ENCODE assay signal across 18 mouse cellular contexts in genomic region chr12:79857704-79858103, GRCm38 (mm10).
DNase-seq lines count a peak whose midpoint lies in the region; ATAC-seq and TF ChIP-seq lines count a peak whose summit lies in the region.
"Had no signal": no experiment of that assay in that cellular context is flagged by ENCODE, and none has a peak within 500 bp of the region (broad histone marks: within the 10 kb centered on the region; RNA-seq: fewer than 3 reads in every experiment).

No protein-coding gene starts in this region.

- ATAC-seq in forebrain, embryonic 15.5 days (replicated peaks): no peak
- ATAC-seq in intestine, embryonic 14.5 days (replicated peaks; ENCODE audit: low FRiP score, low TSS enrichment, low read depth): no peak
- ATAC-seq in intestine, postnatal 0 days: no peak
- ATAC-seq in intestine, embryonic 16.5 days: no peak
- ATAC-seq in inflammation-experienced regulatory T-cells, adult 6 months: no peak
- ATAC-seq: forebrain, postnatal 0 days had no signal

- H3K4me2 ChIP-seq in forebrain, embryonic 15.5 days (replicated peaks): no peak overlapping the region
- no peak overlapping the region for H3K4me2 ChIP-seq in intestine, embryonic 14.5 days (ENCODE audit: low read length)
- H3K4me2 ChIP-seq in intestine, postnatal 0 days (replicated peaks; ENCODE audit: low read depth): no peak overlapping the region
- H3K4me2 ChIP-seq in intestine, embryonic 16.5 days (ENCODE audit: low read depth, low read length): no peak overlapping the region
- H3K4me2 ChIP-seq: hindbrain, embryonic 13.5 days; limb, embryonic 15.5 days had no signal

- DNase-seq in forebrain, embryonic 10.5 days (ENCODE audit: extremely low spot score, low spot score): no peak
- DNase-seq in intestine, embryonic 14.5 days (ENCODE audit: low spot score): no peak
- DNase-seq in MN1 (ENCODE audit: low spot score): peak; percentile 76
- DNase-seq in layer of hippocampus, adult 8-10 months (ENCODE audit: low spot score in 2 of 2): no peak
- DNase-seq: cerebellum, postnatal 14 days; embryo, embryonic 11 days; forebrain, postnatal 0 days; gastrocnemius, postnatal 10 days; kidney, adult 8-10 months; kidney, postnatal 36 days; midbrain, embryonic 14.5 days; thymus, postnatal 14 days had no signal

- H3K9me3 ChIP-seq in forebrain, embryonic 10.5 days: peaks cover 12% of the 10 kb centered on the region; the same call in 1 of the 2 replicates
- no peaks in the 10 kb centered on the region for H3K9me3 ChIP-seq in forebrain, embryonic 15.5 days
- no peaks in the 10 kb centered on the region for H3K9me3 ChIP-seq in intestine, embryonic 14.5 days (ENCODE audit: control insufficient read depth, low read length)
- no peaks in the 10 kb centered on the region for H3K9me3 ChIP-seq in intestine, postnatal 0 days (ENCODE audit: control insufficient read depth)
- 0 out of 2 replicates have a peak, but pooled peaks cover 2% of the 10 kb centered on the region for H3K9me3 ChIP-seq in intestine, embryonic 16.5 days (ENCODE audit: control insufficient read depth, low read length)
- H3K9me3 ChIP-seq: hindbrain, embryonic 13.5 days had no signal

- no peak for TF ChIP-seq CTCF in intestine, postnatal 0 days (IDR thresholded peaks at IDR 0.05; ENCODE audit: low read depth)

- peaks cover under 1% of the 10 kb centered on the region for H3K36me3 ChIP-seq in forebrain, embryonic 10.5 days (replicated peaks)
- H3K36me3 ChIP-seq in forebrain, embryonic 15.5 days: no peaks in the 10 kb centered on the region
- H3K36me3 ChIP-seq in intestine, embryonic 14.5 days (ENCODE audit: control insufficient read depth, insufficient read depth, low read length): no peaks in the 10 kb centered on the region
- no peaks in the 10 kb centered on the region for H3K36me3 ChIP-seq in intestine, postnatal 0 days (ENCODE audit: control insufficient read depth, insufficient read depth)
- no peaks in the 10 kb centered on the region for H3K36me3 ChIP-seq in intestine, embryonic 16.5 days (ENCODE audit: control insufficient read depth, insufficient read depth, low read length)
- H3K36me3 ChIP-seq: hindbrain, embryonic 13.5 days; limb, embryonic 15.5 days had no signal

- H3K4me1 ChIP-seq in forebrain, embryonic 10.5 days: peaks cover 61% of the 10 kb centered on the region
- H3K4me1 ChIP-seq in forebrain, embryonic 15.5 days: peaks cover 7% of the 10 kb centered on the region
- H3K4me1 ChIP-seq in intestine, embryonic 14.5 days (replicated peaks; ENCODE audit: control insufficient read depth, insufficient read depth, low read length): peaks cover 48% of the 10 kb centered on the region
- H3K4me1 ChIP-seq in intestine, postnatal 0 days (replicated peaks; ENCODE audit: control insufficient read depth, insufficient read depth, low read length): 0 out of 2 replicates have a peak, but pooled peaks cover 13% of the 10 kb centered on the region
- peaks cover 36% of the 10 kb centered on the region for H3K4me1 ChIP-seq in intestine, embryonic 16.5 days (ENCODE audit: control insufficient read depth, insufficient read depth, low read length)

- no peak overlapping the region for H3K4me3 ChIP-seq in forebrain, embryonic 10.5 days
- no peak overlapping the region for H3K4me3 ChIP-seq in forebrain, embryonic 15.5 days
- no peak overlapping the region for H3K4me3 ChIP-seq in intestine, embryonic 14.5 days (ENCODE audit: low read depth, low read length)
- H3K4me3 ChIP-seq in intestine, postnatal 0 days (ENCODE audit: low read depth, low read length): no peak overlapping the region
- no peak overlapping the region for H3K4me3 ChIP-seq in intestine, embryonic 16.5 days (ENCODE audit: low read length)
- H3K4me3 ChIP-seq: hindbrain, embryonic 13.5 days; limb, embryonic 15.5 days had no signal

- 80% methylated on average over 6 of the region's 6 CpGs for WGBS in forebrain, embryonic 10.5 days
- 73% methylated on average over 6 of the region's 6 CpGs for WGBS in forebrain, embryonic 15.5 days
- 54% methylated on average over 6 of the region's 6 CpGs for WGBS in intestine, embryonic 14.5 days
- 63% methylated on average over 6 of the region's 6 CpGs for WGBS in intestine, postnatal 0 days
- WGBS in intestine, embryonic 16.5 days: 52% methylated on average over 6 of the region's 6 CpGs

- peak overlapping the region; percentile 85 for H3K27ac ChIP-seq in forebrain, embryonic 10.5 days
- H3K27ac ChIP-seq in forebrain, embryonic 15.5 days (replicated peaks): no peak overlapping the region
- H3K27ac ChIP-seq in intestine, embryonic 14.5 days (ENCODE audit: low read depth): peak overlapping the region; percentile 81
- no peak overlapping the region for H3K27ac ChIP-seq in intestine, postnatal 0 days (ENCODE audit: low read depth, low read length)
- H3K27ac ChIP-seq in intestine, embryonic 16.5 days (ENCODE audit: low read length): peak overlapping the region; percentile 84
- H3K27ac ChIP-seq: hindbrain, embryonic 13.5 days had no signal

- no peak overlapping the region for H3K9ac ChIP-seq in forebrain, embryonic 15.5 days (replicated peaks)
- H3K9ac ChIP-seq in intestine, embryonic 14.5 days (ENCODE audit: low read length): no peak overlapping the region
- no peak overlapping the region for H3K9ac ChIP-seq in intestine, postnatal 0 days (ENCODE audit: low read depth, low read length)
- H3K9ac ChIP-seq in intestine, embryonic 16.5 days (ENCODE audit: low read depth, low read length): no peak overlapping the region
- H3K9ac ChIP-seq: forebrain, postnatal 0 days; hindbrain, embryonic 13.5 days; limb, embryonic 15.5 days had no signal

- H3K27me3 ChIP-seq in forebrain, embryonic 10.5 days (ENCODE audit: poor library complexity, severe bottlenecking): 0 out of 2 replicates have a peak, but pooled peaks cover 7% of the 10 kb centered on the region
- H3K27me3 ChIP-seq in forebrain, embryonic 15.5 days: no peaks in the 10 kb centered on the region
- no peaks in the 10 kb centered on the region for H3K27me3 ChIP-seq in intestine, embryonic 14.5 days (replicated peaks; ENCODE audit: control insufficient read depth, insufficient read depth, low read length)
- no peaks in the 10 kb centered on the region for H3K27me3 ChIP-seq in intestine, postnatal 0 days (replicated peaks; ENCODE audit: control insufficient read depth, insufficient read depth, low read length)
- H3K27me3 ChIP-seq in intestine, embryonic 16.5 days (replicated peaks; ENCODE audit: control insufficient read depth, insufficient read depth, low read length): no peaks in the 10 kb centered on the region
- H3K27me3 ChIP-seq: hindbrain, embryonic 13.5 days; limb, embryonic 15.5 days had no signal

Comparison
In these comparisons a context has a peak if more than half of its experiments do, and no peak if none do; other contexts are left out.
1. H3K27ac ChIP-seq: peak in forebrain, embryonic 10.5 days (single experiment), intestine, embryonic 14.5 days (single experiment) and intestine, embryonic 16.5 days (single experiment); none in forebrain, embryonic 15.5 days (single experiment) and intestine, postnatal 0 days (single experiment).